Mouse (Mus musculus) intestine, postnatal 0 days (tissue): ENCODE data around the gene Cnot11. TPM values are rescaled to one million over a fixed set of nuclear protein-coding genes. Genes with fewer than 3 reads are reported as not detected.

ENCODE experiments used
- ATAC-seq: fragments of 200-750 bp; cut with Nextera tagmentation; 2 replicates; pipeline ENCODE4 v1.8.0; 2017; ENCODE audit warnings: mild to moderate bottlenecking, moderate TSS enrichment, moderate library complexity
- H3K27ac ChIP-seq: fragments of 300-500 bp; sonication (generic); 2 replicates; pipeline ENCODE4 v1.5.1; 2014; ENCODE audit warnings: mild to moderate bottlenecking, low read depth, low read length, moderate library complexity
- H3K27me3 ChIP-seq: fragments of 300-500 bp; sonication (generic); replicated peaks from 2 replicates; pipeline ENCODE4 v1.6.1; 2014; ENCODE audit warnings: low read length, mixed read lengths; ENCODE audit not compliant: control insufficient read depth, insufficient read depth
- H3K36me3 ChIP-seq: fragments of 300-500 bp; sonication (generic); 2 replicates; pipeline ENCODE4 v1.6.1; 2014; ENCODE audit warnings: mild to moderate bottlenecking, moderate library complexity; ENCODE audit not compliant: control insufficient read depth, insufficient read depth
- H3K4me1 ChIP-seq: fragments of 300-500 bp; sonication (generic); replicated peaks from 2 replicates; pipeline ENCODE4 v1.6.1; 2014; ENCODE audit warnings: antibody characterized with exemption, low read length, mixed read lengths; ENCODE audit not compliant: control insufficient read depth, insufficient read depth
- H3K4me2 ChIP-seq: fragments of 300-500 bp; sonication (generic); replicated peaks from 2 replicates; pipeline ENCODE4 v1.6.1; 2014; ENCODE audit warnings: low read depth, mild to moderate bottlenecking, moderate library complexity
- H3K4me3 ChIP-seq: fragments of 300-500 bp; sonication (generic); 2 replicates; pipeline ENCODE4 v1.5.1; 2014; ENCODE audit warnings: low read depth, low read length
- H3K9ac ChIP-seq: fragments of 300-500 bp; sonication (generic); 2 replicates; pipeline ENCODE4 v1.6.1; 2014; ENCODE audit warnings: mild to moderate bottlenecking, low read depth, low read length
- H3K9me3 ChIP-seq: fragments of 300-500 bp; sonication (generic); 2 replicates; pipeline ENCODE4 v1.6.1; 2016; ENCODE audit warnings: mixed run types; ENCODE audit not compliant: control insufficient read depth
- CTCF ChIP-seq: sonication (generic); IDR thresholded peaks from 2 replicates; pipeline ENCODE4 v1.5.1; 2016; ENCODE audit warnings: low read depth, mild to moderate bottlenecking, control low read depth, antibody characterized with exemption, moderate library complexity
- WGBS: fragments of 180-500 bp; shearing (Covaris S2); extraction: QIAGEN DNeasy Blood & Tissue Kit; methylation state at CpG from one replicate; pipeline ENCODE4 v1.1.7; 2014; 5-methylcytosine and 5-hydroxymethylcytosine counted together
- polyA plus RNA-seq: library from polyadenylated mRNA; unstranded; fragments of >200 nt; fragmentation: Nextera tagmentation; extraction: Ambion mirVana; gene quantifications from 2 replicates; pipeline ENCODE4 v1.2.1, GENCODE M21; 2015

Cnot11 gene
- polyA plus RNA-seq, 1 experiment from 2014 or later, result 13.5 TPM

- Histone ChIP-seq H3K4me3 (no peak overlapping the region), H3K9ac (no peak overlapping the region), H3K4me2 (no peak overlapping the region), H3K4me1 (no peaks in the 10 kb centered on the region), H3K9me3 (no peaks in the 10 kb centered on the region), H3K36me3 (no peaks in the 10 kb centered on the region), H3K27me3 (no peaks in the 10 kb centered on the region), H3K27ac (no peak overlapping the region)
- no peak for ATAC-seq
- TF ChIP-seq CTCF, result no peak
- WGBS, result 90% methylated on average over 7 of the region's 7 CpGs
Measured at GRCm38 (mm10) chr1:39521326-39521725, 13.5 kb upstream of the Cnot11 start.

GRCm38 (mm10) chr1:39522519-39522918 is 12.3 kb upstream of the Cnot11 start:
- ATAC-seq, result no peak
- Histone ChIP-seq H3K4me1 (no peaks in the 10 kb centered on the region), H3K4me3 (no peak overlapping the region), H3K4me2 (no peak overlapping the region), H3K27ac (no peak overlapping the region), H3K9me3 (no peaks in the 10 kb centered on the region), H3K36me3 (no peaks in the 10 kb centered on the region), H3K9ac (no peak overlapping the region), H3K27me3 (no peaks in the 10 kb centered on the region)
- 26% methylated on average over 5 of the region's 5 CpGs for WGBS
- peak; percentile 85 for TF ChIP-seq CTCF

- Histone ChIP-seq H3K4me1 (no peaks in the 10 kb centered on the region; the same call in 1 of the 2 replicates), H3K4me2 (no peak overlapping the region), H3K9ac (no peak overlapping the region), H3K27me3 (no peaks in the 10 kb centered on the region), H3K9me3 (no peaks in the 10 kb centered on the region), H3K36me3 (no peaks in the 10 kb centered on the region), H3K4me3 (no peak overlapping the region), H3K27ac (no peak overlapping the region)
- TF ChIP-seq CTCF, result no peak
- no peak for ATAC-seq
- WGBS, result 67% methylated on average over 7 of the region's 7 CpGs
Measured at GRCm38 (mm10) chr1:39525763-39526162, 9.0 kb upstream of the Cnot11 start.

- WGBS, result 81% methylated on average over 9 of the region's 9 CpGs
- no peaks in the 10 kb centered on the region for H3K27me3 ChIP-seq
- no peak for ATAC-seq
- H3K4me3 ChIP-seq, result no peak overlapping the region
- no peaks in the 10 kb centered on the region for H3K36me3 ChIP-seq
- no peak overlapping the region for H3K27ac ChIP-seq
- H3K9ac ChIP-seq, result no peak overlapping the region
- no peaks in the 10 kb centered on the region for H3K9me3 ChIP-seq
- H3K4me1 ChIP-seq, result no peaks in the 10 kb centered on the region; the same call in 1 of the 2 replicates
- no peak overlapping the region for H3K4me2 ChIP-seq
- TF ChIP-seq CTCF, result no peak
Measured at GRCm38 (mm10) chr1:39526371-39527167, 8.2 kb upstream of the Cnot11 start.

- no peaks in the 10 kb centered on the region for H3K36me3 ChIP-seq
- H3K4me2 ChIP-seq, result no peak overlapping the region
- peak; percentile 93 for TF ChIP-seq CTCF
- H3K27me3 ChIP-seq, result no peaks in the 10 kb centered on the region
- no peak overlapping the region for H3K9ac ChIP-seq
- no peak for ATAC-seq
- no peaks in the 10 kb centered on the region; the same call in 1 of the 2 replicates for H3K4me1 ChIP-seq
- no peak overlapping the region for H3K27ac ChIP-seq
- H3K4me3 ChIP-seq, result no peak overlapping the region
- WGBS, result 11% methylated on average over 7 of the region's 7 CpGs
- no peaks in the 10 kb centered on the region for H3K9me3 ChIP-seq
Measured at GRCm38 (mm10) chr1:39527432-39527831, 7.4 kb upstream of the Cnot11 start.

GRCm38 (mm10) chr1:39528319-39528718 is 6.5 kb upstream of the Cnot11 start:
- no peak overlapping the region for H3K27ac ChIP-seq
- H3K9me3 ChIP-seq, result no peaks in the 10 kb centered on the region
- no peaks in the 10 kb centered on the region for H3K36me3 ChIP-seq
- H3K9ac ChIP-seq, result no peak overlapping the region
- ATAC-seq, result no peak
- TF ChIP-seq CTCF, result no peak
- no peak overlapping the region for H3K4me2 ChIP-seq
- 81% methylated on average over 6 of the region's 6 CpGs for WGBS
- H3K27me3 ChIP-seq, result no peaks in the 10 kb centered on the region
- H3K4me1 ChIP-seq, result no peaks in the 10 kb centered on the region; the same call in 1 of the 2 replicates
- no peak overlapping the region for H3K4me3 ChIP-seq
